Mouse (Mus musculus): ENCODE measurements around the gene Medag.

DNA sequence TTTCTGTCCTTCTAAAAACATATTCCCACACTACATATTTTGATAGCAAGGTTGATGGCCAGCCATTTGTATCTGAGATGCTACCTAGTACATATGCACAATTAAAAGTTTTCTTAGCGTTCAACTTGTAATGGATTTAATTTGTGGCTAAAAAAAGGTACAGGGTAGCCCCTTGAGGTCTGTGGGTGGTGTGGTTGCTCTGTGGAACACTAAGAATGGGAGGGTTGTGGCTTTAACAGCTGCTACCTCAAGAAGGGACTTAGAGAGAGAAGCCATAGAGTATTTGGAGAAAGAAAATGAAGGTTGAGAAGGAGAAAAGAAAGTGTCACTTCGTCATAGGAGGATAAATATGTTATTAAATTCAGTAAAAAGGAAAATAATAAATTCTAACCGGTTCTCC lies 19.4 kb downstream of the Medag start:
- TF ChIP-seq CTCF (IDR thresholded peaks at IDR 0.05) (no peak), POLR2A (IDR thresholded peaks at IDR 0.05; ENCODE audit: insufficient read depth, low read depth, low read length) (no peak), EP300 (IDR thresholded peaks at IDR 0.05; ENCODE audit: insufficient read depth, low read depth, low read length) (no peak)

All from heart, adult 2 months (tissue).